Mouse (Mus musculus): ENCODE measurements around the gene Timm10. TPM values are rescaled to one million over a fixed set of nuclear protein-coding genes. Genes with fewer than 3 reads are reported as not detected.

The Timm10 gene
- polyA plus RNA-seq, 1 experiment from 2014 or later, result 73.4 TPM

DNA sequence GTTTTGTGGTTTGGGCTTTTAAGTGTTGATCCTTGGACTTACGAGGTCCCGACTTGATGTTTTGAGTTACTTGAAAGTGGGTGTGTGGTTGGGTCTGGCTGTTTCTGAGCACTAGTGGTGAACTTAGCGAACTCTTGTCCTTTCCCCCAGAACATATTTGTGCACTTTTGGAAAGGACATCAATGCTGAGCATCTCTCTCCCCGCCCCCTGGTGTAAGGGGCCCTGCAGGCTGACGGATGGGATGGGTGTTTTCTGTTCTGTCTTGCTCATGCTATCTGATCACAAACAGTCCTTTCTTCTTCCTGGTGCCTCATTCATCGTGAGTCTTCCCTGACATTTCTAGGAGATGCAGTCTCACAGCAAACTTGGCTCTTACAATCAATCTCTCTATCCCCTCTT, 16.9 kb downstream of the Timm10 start:
- Histone ChIP-seq H3K36me3 (no peaks in the 10 kb centered on the region), H3K4me2 (no peak overlapping the region), H3K4me1 (replicated peaks) (peaks cover 21% of the 10 kb centered on the region), H3K27me3 (peaks cover 29% of the 10 kb centered on the region), H3K27ac (replicated peaks) (no peak overlapping the region), H3K9me3 (no peaks in the 10 kb centered on the region), H3K4me3 (no peak overlapping the region), H3K9ac (no peak overlapping the region)
- WGBS, result 88% methylated on average over 6 of the region's 6 CpGs
- no peak for ATAC-seq (ENCODE audit: low FRiP score, low read depth)

DNA sequence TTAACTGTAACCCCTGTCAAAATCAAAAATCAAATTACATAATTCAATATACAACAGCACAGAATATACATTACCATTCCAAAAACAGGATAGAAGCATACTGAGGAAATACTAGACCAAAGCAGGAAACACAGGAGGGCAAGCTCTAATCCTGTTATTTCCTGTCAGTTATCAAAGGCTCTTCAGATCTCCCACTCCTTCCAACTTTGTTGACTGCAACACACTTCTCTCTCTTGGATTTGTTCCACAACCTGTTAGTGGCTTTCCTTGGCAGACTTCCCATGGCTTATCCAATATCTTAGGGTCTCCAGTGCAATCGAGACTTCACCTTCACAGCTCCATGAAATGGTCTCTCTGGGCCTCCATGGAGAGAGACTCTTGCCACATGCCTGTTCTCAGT, 18.4 kb downstream of the Timm10 start:
- no peak overlapping the region for H3K4me3 ChIP-seq
- H3K4me1 ChIP-seq (replicated peaks), result peaks cover 8% of the 10 kb centered on the region
- WGBS, result 88% methylated on average over 1 of the region's 1 CpGs
- peaks cover 14% of the 10 kb centered on the region for H3K27me3 ChIP-seq
- H3K36me3 ChIP-seq, result no peaks in the 10 kb centered on the region
- no peak for ATAC-seq (ENCODE audit: low FRiP score, low read depth)
- no peaks in the 10 kb centered on the region for H3K9me3 ChIP-seq
- no peak overlapping the region for H3K4me2 ChIP-seq
- H3K9ac ChIP-seq, result no peak overlapping the region
- H3K27ac ChIP-seq (replicated peaks), result no peak overlapping the region

GRCm38 (mm10) chr2:84850407-84851129, 23.8 kb downstream of the Timm10 start:
- H3K9me3 ChIP-seq, result no peaks in the 10 kb centered on the region
- no peaks in the 10 kb centered on the region for H3K36me3 ChIP-seq
- no peaks in the 10 kb centered on the region for H3K27me3 ChIP-seq
- H3K4me3 ChIP-seq, result no peak overlapping the region
- 73% methylated on average over 7 of the region's 7 CpGs for WGBS
- H3K4me1 ChIP-seq (replicated peaks), result 0 out of 2 replicates have a peak, but pooled peaks cover 4% of the 10 kb centered on the region
- H3K4me2 ChIP-seq, result peak overlapping the region; percentile 22; the same call in 1 of the 2 replicates
- peak; percentile 43; the same call in 1 of the 2 replicates for ATAC-seq (ENCODE audit: low FRiP score, low read depth)
- H3K27ac ChIP-seq (replicated peaks), result no peak overlapping the region
- no peak overlapping the region for H3K9ac ChIP-seq

DNA sequence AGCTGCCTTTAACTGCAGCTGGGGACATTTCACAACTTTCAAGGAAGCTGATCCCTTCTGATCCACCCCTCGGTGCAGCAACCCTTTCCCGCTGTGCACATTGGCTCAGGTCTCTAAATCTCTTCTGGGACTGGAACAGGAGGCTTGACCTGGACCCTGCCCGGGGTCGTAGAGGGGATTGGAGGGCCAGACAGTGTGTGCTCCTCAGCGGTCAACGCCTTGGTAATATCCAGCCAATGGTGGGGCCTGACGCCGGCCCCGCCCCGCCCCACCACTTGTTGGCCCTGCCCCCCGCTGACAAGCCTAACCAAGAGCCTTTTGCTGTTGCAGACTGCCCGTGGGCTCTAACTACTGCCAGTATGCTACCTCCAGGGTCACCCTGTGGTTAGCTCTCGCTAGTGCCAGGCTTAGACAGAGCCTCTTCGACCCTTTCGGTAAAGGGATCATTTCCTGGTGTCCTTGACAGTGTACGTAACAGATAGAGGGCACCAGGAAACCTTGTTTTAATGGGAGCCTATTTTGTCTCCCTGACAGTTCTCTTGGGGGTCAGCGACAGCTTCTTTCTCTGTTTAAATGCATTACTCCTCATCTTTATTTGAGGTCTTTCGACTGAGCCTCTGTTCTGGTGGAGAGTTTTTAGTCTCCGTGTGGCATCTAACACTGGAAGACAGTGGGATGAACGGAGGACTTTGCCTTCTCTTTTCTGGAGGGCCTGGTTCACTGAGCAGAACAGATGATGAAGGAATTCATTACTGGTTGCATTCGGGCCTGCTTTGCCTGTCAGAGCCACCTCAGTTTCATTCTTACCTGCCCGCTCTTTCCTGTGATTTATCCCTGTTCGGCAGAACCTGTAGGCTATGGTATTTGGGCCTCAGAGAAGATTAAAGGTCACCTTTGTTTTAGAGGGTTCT, 24.6 kb downstream of the Timm10 start:
- H3K9ac ChIP-seq, result no peak overlapping the region
- peak overlapping the region; percentile 22; the same call in 1 of the 2 replicates for H3K4me2 ChIP-seq
- H3K4me1 ChIP-seq (replicated peaks), result 0 out of 2 replicates have a peak, but pooled peaks cover 4% of the 10 kb centered on the region
- no peaks in the 10 kb centered on the region for H3K9me3 ChIP-seq
- no peak overlapping the region for H3K27ac ChIP-seq (replicated peaks)
- 36% methylated on average over 23 of the region's 23 CpGs for WGBS
- H3K36me3 ChIP-seq, result no peaks in the 10 kb centered on the region
- no peak overlapping the region for H3K4me3 ChIP-seq
- ATAC-seq (ENCODE audit: low FRiP score, low read depth), result no peak
- no peaks in the 10 kb centered on the region for H3K27me3 ChIP-seq

- Histone ChIP-seq H3K4me3 (no peak overlapping the region), H3K9me3 (no peaks in the 10 kb centered on the region), H3K27ac (replicated peaks) (no peak overlapping the region), H3K36me3 (no peaks in the 10 kb centered on the region), H3K27me3 (no peaks in the 10 kb centered on the region), H3K4me2 (no peak overlapping the region), H3K4me1 (replicated peaks) (0 out of 2 replicates have a peak, but pooled peaks cover 4% of the 10 kb centered on the region), H3K9ac (no peak overlapping the region)
- ATAC-seq (ENCODE audit: low FRiP score, low read depth), result peak; percentile 60; the same call in 1 of the 2 replicates
- WGBS, result 67% methylated on average over 2 of the region's 2 CpGs
Measured at GRCm38 (mm10) chr2:84855732-84856131, 28.9 kb downstream of the Timm10 start.

GRCm38 (mm10) chr2:84858551-84858950, 31.8 kb downstream of the Timm10 start:
- Histone ChIP-seq H3K36me3 (no peaks in the 10 kb centered on the region), H3K27ac (replicated peaks) (no peak overlapping the region), H3K9ac (no peak overlapping the region), H3K27me3 (no peaks in the 10 kb centered on the region), H3K4me1 (replicated peaks) (no peaks in the 10 kb centered on the region), H3K4me2 (no peak overlapping the region), H3K9me3 (no peaks in the 10 kb centered on the region), H3K4me3 (no peak overlapping the region)
- WGBS, result 93% methylated on average over 1 of the region's 1 CpGs
- no peak for ATAC-seq (ENCODE audit: low FRiP score, low read depth)

DNA sequence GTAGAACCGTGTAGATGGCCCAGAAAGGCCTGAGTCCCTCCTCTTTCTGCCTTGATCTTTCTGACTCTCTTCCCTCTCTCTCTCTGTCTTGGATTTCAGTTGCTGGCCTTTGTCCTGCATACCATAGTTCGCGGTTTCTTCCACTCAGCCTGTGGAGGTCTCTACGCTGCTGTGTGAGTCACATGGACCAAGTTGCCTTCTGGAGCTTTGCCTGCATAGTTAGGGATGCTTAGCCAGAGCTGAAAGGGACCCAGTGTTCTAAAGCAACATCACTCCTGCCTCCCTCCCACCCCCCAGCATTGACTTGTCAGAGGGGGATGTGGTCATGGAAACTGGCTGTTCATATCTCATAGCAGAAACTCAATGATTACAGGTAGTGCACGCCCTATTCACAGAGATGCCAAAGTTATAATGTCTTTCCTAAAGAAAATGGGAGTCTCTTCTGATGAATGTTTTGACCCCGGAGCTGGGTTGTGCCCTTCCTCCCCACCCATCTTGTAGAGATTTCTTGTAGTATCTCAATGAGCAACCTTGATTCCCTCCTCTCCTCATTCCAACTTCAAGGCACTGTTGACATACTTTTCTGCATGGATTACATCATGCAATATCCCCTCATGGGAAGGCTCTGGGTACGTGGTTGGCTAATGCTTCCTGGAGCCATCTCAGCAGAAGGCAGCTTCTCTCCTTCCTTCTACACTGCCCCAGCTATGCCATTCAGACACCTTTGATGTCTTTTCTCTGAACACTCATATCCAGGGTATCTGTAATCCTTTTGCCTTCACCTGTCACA, 33.4 kb downstream of the Timm10 start:
- H3K27ac ChIP-seq (replicated peaks), result no peak overlapping the region
- no peak; the same call in 1 of the 2 replicates for ATAC-seq (ENCODE audit: low FRiP score, low read depth)
- 85% methylated on average over 7 of the region's 7 CpGs for WGBS

DNA sequence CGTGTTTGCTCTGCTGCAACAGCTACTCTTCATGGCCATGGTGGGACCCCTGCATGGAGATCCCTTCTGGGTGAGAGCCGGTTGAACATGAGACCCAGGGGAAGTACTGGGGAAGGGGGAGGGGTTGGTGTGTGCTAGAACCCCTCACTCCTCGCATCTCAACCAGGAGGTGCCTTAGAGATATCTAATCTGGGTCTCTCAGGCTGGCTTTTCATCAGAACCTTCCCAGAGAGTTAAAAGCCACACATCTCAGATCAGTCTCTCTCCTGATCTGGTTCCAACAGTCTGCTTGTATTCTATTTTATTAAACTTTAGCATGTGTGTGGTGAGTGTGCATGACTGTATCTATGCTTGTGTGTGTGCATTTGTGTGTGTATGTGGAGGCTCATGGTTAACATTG, 34.6 kb downstream of the Timm10 start:
- Histone ChIP-seq H3K4me2 (no peak overlapping the region), H3K27ac (replicated peaks) (no peak overlapping the region), H3K9ac (no peak overlapping the region), H3K36me3 (no peaks in the 10 kb centered on the region), H3K9me3 (no peaks in the 10 kb centered on the region), H3K4me1 (replicated peaks) (peaks cover 10% of the 10 kb centered on the region), H3K27me3 (peaks cover 16% of the 10 kb centered on the region), H3K4me3 (no peak overlapping the region)
- whole genome bisulfite sequencing, result 86% methylated on average over 3 of the region's 3 CpGs
- ATAC-seq (ENCODE audit: low FRiP score, low read depth), result no peak

More for the DNA sequence above, 33.4 kb downstream of the Timm10 start:
- H3K9me3 ChIP-seq, result no peaks in the 10 kb centered on the region
- no peak overlapping the region for H3K4me2 ChIP-seq
- H3K9ac ChIP-seq, result no peak overlapping the region
- no peaks in the 10 kb centered on the region for H3K36me3 ChIP-seq
- H3K4me1 ChIP-seq (replicated peaks), result no peaks in the 10 kb centered on the region
- no peak overlapping the region for H3K4me3 ChIP-seq
- H3K27me3 ChIP-seq, result peaks cover 5% of the 10 kb centered on the region; the same call in 1 of the 2 replicates

DNA sequence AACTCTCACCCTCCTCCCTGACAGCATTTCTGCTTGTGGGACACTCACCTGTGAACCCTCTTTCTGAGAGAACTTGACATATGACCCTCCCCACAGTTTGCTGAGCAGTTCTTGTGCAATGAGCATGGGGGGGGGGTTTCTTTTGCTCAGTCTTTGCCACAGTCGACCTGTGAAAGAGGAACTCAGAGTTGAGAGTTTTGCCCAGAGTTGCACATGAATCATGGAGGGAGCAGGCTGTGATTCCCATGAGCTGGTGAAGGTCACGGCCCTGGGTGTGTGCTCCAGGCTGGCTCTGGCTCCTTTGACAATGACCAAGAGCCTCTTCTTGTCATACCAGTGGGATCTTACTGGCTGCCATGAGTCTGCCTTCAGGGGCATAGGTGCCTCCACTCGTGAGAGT, 35.4 kb downstream of the Timm10 start:
- Histone ChIP-seq H3K27me3 (peaks cover 22% of the 10 kb centered on the region), H3K36me3 (no peaks in the 10 kb centered on the region), H3K27ac (replicated peaks) (no peak overlapping the region), H3K9me3 (no peaks in the 10 kb centered on the region), H3K4me3 (no peak overlapping the region), H3K4me1 (replicated peaks) (peaks cover 11% of the 10 kb centered on the region), H3K4me2 (no peak overlapping the region), H3K9ac (no peak overlapping the region)
- ATAC-seq (ENCODE audit: low FRiP score, low read depth), result no peak
- 85% methylated on average over 3 of the region's 3 CpGs for WGBS

GRCm38 (mm10) chr2:84865616-84866571, 39.1 kb downstream of the Timm10 start:
- WGBS, result under 1% methylated on average over 47 of the region's 47 CpGs
- ATAC-seq (ENCODE audit: low FRiP score, low read depth), result peak; percentile 53

DNA sequence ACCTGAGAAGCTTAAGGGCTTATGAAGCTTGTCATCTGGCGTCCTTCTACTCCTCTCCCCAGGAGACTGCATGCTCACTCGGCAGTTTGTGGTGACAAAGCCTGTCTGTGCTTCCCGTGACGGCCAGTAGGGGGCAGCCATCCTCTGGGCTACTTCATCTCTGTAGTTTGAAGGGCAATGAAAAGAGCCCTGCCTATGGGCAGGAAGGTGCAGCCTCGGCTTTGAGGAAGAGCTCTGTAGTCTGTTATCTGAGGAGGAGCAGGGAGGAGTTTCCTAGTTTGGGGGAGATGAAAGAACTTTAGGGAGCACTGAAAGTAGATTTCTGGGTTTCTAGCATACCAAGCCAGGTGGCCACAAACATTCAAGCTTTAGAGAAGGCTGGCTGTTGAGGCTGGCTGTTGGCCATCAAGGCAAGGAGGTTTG, 41.7 kb downstream of the Timm10 start:
- Histone ChIP-seq H3K27ac (replicated peaks) (no peak overlapping the region), H3K36me3 (no peaks in the 10 kb centered on the region), H3K4me3 (no peak overlapping the region), H3K4me1 (replicated peaks) (peaks cover 24% of the 10 kb centered on the region), H3K27me3 (peaks cover 83% of the 10 kb centered on the region), H3K9ac (no peak overlapping the region), H3K4me2 (no peak overlapping the region), H3K9me3 (no peaks in the 10 kb centered on the region)
- 11% methylated on average over 5 of the region's 5 CpGs for WGBS
- no peak for ATAC-seq (ENCODE audit: low FRiP score, low read depth)

More at GRCm38 (mm10) chr2:84865616-84866571, 39.1 kb downstream of the Timm10 start:
- H3K4me1 ChIP-seq (replicated peaks), result peaks cover 11% of the 10 kb centered on the region
- H3K27me3 ChIP-seq, result peaks cover 56% of the 10 kb centered on the region
- peak overlapping the region; percentile 75 for H3K4me2 ChIP-seq
- no peaks in the 10 kb centered on the region for H3K36me3 ChIP-seq
- H3K4me3 ChIP-seq, result peak overlapping the region; percentile 36
- peak overlapping the region; percentile 41 for H3K9ac ChIP-seq
- no peaks in the 10 kb centered on the region for H3K9me3 ChIP-seq
- no peak overlapping the region for H3K27ac ChIP-seq (replicated peaks)

All from hindbrain, embryonic 15.5 days (tissue).